Mouse (Mus musculus) embryonic fibroblast, embryonic 13.5 days (primary cell): Measurements from ENCODE around the gene Emilin3. TPM values are rescaled to one million over a fixed set of nuclear protein-coding genes. Genes with fewer than 3 reads are reported as not detected.
"Not testable (repeated sequence)": the region's sequence is repeated elsewhere in the genome, so short reads cannot be mapped to it uniquely, and the experiment has no call there.

Experiments
- H3K27ac ChIP-seq: 2 replicates; pipeline ENCODE4 v1.5.1; 2012; ENCODE audit warnings: low read length, control low read depth, inconsistent platforms; ENCODE audit not compliant: insufficient read depth
- H3K4me1 ChIP-seq: 2 replicates; pipeline ENCODE4 v1.6.1; 2011; ENCODE audit warnings: low read length; ENCODE audit not compliant: control insufficient read depth, insufficient read depth
- H3K4me3 ChIP-seq: 2 replicates; pipeline ENCODE4 v1.5.1; 2011; ENCODE audit warnings: mild to moderate bottlenecking, control low read depth, low read length; ENCODE audit not compliant: insufficient read depth
- CTCF ChIP-seq: IDR thresholded peaks from 2 replicates; pipeline ENCODE4 v1.5.1; 2011; ENCODE audit warnings: mild to moderate bottlenecking, control low read depth, low read length, moderate library complexity, borderline replicate concordance; ENCODE audit not compliant: insufficient read depth
- POLR2A ChIP-seq: IDR thresholded peaks from 2 replicates; pipeline ENCODE4 v1.6.1; 2011; ENCODE audit warnings: low read depth, mild to moderate bottlenecking, control low read depth, low read length, moderate library complexity
- polyA plus RNA-seq: library from polyadenylated mRNA; stranded (reverse); fragments of >200 nt; gene quantifications from 2 replicates; pipeline ENCODE4 v1.2.4, GENCODE M21; 2011; ENCODE audit warnings: low read depth; ENCODE audit not compliant: missing spikeins, insufficient read length

The Emilin3 gene
- polyA plus RNA-seq: 0.19 TPM in 1 of 2 replicates, not detected in the other

DNA sequence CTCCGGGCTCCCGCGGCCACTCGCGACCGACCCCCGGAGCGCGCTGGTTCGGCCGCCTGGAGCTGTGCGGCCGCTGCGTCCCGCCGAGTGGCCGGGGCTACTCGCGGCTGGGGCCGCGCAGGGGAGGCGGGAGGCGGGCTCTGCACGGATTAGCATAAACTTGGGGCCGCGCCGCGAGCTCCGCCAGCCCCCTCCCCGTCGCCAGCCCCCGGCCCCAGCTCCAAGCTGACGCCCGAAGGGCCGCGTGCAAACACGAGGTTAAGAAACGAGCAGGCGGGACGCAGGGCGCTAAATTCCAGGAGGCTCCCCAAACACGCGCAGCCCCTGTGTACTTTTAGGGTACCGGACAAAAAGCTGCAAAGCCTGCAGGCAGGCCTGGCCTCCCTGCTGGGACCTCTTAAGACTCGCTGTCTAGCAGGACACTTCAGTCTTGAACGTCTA is at the start of gene Emilin3:
Emilin3 (minus strand) TSS at position 98 of the 441 bp plus-strand sequence.
- Histone ChIP-seq H3K27ac (no peak within 1 kb of the TSS), H3K4me1 (no peaks in the 10 kb centered on the region), H3K4me3 (no peak within 1 kb of the TSS; the same call in 1 of the 2 replicates)
- TF ChIP-seq POLR2A: no peak
- no peak for TF ChIP-seq CTCF

- Histone ChIP-seq H3K27ac (no peak overlapping the region), H3K4me1 (no peaks in the 10 kb centered on the region), H3K4me3 (no peak overlapping the region)
- TF ChIP-seq CTCF (no peak), POLR2A (no peak)
These were observed 49.0 kb upstream of the Emilin3 start for GRCm38 (mm10) chr2:160960956-160961646.

GRCm38 (mm10) chr2:160959901-160960300 is 47.8 kb upstream of the Emilin3 start:
- TF ChIP-seq POLR2A: no peak
- no peak for TF ChIP-seq CTCF
- no peak overlapping the region for H3K4me3 ChIP-seq
- H3K27ac ChIP-seq: no peak overlapping the region
- H3K4me1 ChIP-seq: no peaks in the 10 kb centered on the region

- no peak overlapping the region for H3K4me3 ChIP-seq
- no peak overlapping the region for H3K27ac ChIP-seq
- TF ChIP-seq CTCF: 0 out of 2 replicates have a peak, but pooled peaks have one; percentile 17
- TF ChIP-seq POLR2A: no peak
- H3K4me1 ChIP-seq: no peaks in the 10 kb centered on the region
These were observed 46.6 kb upstream of the Emilin3 start for GRCm38 (mm10) chr2:160958737-160959136.

DNA sequence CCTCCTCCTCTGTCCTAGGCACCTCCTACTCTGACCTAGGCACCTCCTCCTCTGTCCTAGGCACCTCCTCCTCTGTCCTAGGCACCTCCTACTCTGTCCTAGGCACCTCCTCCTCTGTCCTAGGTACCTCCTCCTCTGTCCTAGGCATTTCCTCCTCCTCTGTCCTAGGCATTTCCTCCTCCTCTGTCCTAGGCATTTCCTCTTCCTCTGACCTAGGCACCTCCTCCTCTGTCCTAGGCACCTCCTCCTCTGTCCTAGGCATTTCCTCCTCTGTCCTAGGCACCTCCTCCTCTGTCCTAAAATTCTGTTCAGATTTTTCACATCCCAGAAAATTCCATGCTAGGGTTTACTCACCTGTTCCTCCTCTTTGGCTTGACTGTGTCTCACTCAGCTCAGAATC is 45.7 kb upstream of the Emilin3 start:
- not testable (repeated sequence) for H3K4me3 ChIP-seq, H3K27ac ChIP-seq, H3K4me1 ChIP-seq

- H3K4me3 ChIP-seq, H3K27ac ChIP-seq, H3K4me1 ChIP-seq: not testable (repeated sequence)
These were observed 45.2 kb upstream of the Emilin3 start for GRCm38 (mm10) chr2:160957307-160957706.

DNA sequence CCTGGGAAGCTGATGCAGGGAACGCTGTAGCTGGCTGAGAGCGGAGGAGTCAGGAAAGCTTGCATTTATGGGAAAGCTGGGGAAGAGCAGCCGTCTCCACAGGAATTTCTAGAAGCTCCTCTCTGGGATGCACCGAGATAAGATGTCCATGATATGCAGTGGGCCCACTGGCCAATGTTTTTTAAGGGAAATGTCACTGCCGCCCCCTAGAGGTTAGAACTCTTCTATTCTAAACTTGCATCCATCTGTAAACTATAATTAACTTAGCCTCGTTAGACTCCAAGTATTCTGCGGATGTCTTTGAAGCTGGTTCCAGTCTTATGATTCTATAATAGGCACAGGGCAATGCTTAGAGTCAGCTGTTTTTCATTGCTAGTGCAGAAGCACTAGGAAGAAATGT is 43.2 kb upstream of the Emilin3 start:
- Histone ChIP-seq H3K4me3 (no peak overlapping the region), H3K27ac (no peak overlapping the region), H3K4me1 (no peaks in the 10 kb centered on the region)
- TF ChIP-seq CTCF: no peak

GRCm38 (mm10) chr2:160954541-160954940 is 42.4 kb upstream of the Emilin3 start:
- TF ChIP-seq POLR2A (no peak), CTCF (no peak)
- Histone ChIP-seq H3K4me1 (no peaks in the 10 kb centered on the region), H3K4me3 (no peak overlapping the region), H3K27ac (no peak overlapping the region)

DNA sequence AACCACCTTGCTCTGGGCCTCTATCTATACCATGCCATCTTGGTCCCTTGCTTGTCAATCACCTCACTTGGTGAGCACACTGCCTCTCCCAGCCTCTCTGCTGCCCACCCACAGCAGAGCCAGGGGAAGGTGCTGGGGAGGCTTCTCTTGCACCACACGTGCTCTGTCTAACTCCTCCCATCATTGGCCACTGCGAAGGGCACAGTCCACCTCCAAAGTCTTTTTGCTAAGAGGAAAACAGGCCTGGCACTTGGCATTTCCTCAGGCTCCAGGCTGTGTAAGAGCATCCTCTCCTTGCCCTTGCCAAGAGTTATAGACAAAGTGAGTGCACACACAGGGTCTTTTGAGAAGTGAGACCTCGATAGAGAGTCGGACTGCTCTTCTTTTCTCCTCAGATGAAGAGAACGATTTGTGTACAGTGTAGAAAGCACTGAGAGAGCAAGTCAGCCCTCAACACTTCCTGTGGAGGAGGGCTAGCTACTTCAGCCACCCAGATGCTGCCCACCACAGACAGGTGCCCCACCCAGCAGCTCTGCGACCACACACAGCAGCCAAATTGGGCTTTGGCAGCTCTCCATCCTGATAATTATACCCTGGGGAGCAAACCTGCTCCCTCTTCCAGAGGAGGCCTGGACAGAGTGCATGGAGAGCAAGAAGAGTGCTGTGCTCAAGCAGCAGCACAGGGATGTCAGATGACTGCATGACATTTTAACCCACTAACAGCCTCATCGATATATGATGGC is 41.2 kb upstream of the Emilin3 start:
- Histone ChIP-seq H3K4me3 (no peak overlapping the region), H3K27ac (no peak overlapping the region), H3K4me1 (no peaks in the 10 kb centered on the region)
- no peak for TF ChIP-seq CTCF
- TF ChIP-seq POLR2A: no peak

- Histone ChIP-seq H3K27ac (no peak overlapping the region), H3K4me1 (no peaks in the 10 kb centered on the region), H3K4me3 (no peak overlapping the region)
- TF ChIP-seq CTCF (no peak), POLR2A (no peak)
These were observed 39.5 kb upstream of the Emilin3 start for GRCm38 (mm10) chr2:160951595-160951994.
